Mouse (Mus musculus): ENCODE measurements at regions not wholly inside any gene's neighbourhood (a gene's known extent, or its start where the extent isn't known, plus 50 kb on each side); places are given as distances from the start of the nearest gene placed in this dataset.
A peak's percentile ranks its signal among the peaks of the same experiment; 100 is the strongest.
"Not testable (repeated sequence)": the region's sequence is repeated elsewhere in the genome, so short reads cannot be mapped to it uniquely, and the experiment has no call there.

DNA sequence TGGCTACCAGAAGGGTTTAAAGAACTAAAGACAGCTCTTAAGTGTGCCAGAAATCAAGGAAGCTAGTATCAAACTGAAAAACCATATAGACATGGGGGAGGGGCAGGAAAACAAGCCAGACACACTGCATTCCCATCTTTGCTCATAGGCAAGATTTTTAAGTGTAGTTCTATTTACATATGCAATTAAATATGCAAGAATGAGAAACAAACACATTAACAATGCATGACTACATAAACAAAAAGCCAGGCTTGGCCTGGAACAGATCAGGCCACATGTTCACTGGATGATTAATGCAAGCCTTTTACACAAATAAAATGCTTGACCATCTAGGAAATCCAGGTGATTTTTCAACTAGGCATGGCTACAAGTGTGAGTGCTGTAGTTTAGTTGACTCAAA is 798.0 kb downstream of the Cypt12 start:
- Histone ChIP-seq H3K4me3 (no peak overlapping the region), H3K27me3 (no peaks in the 10 kb centered on the region), H3K27ac (no peak overlapping the region), H3K9me3 (replicated peaks) (no peaks in the 10 kb centered on the region), H3K9ac (no peak overlapping the region), H3K36me3 (no peaks in the 10 kb centered on the region), H3K4me2 (no peak overlapping the region), H3K4me1 (replicated peaks) (no peaks in the 10 kb centered on the region)
- no peak for ATAC-seq (replicated peaks; ENCODE audit: insufficient number of reproducible peaks, insufficient read depth, low FRiP score, low read depth)

DNA sequence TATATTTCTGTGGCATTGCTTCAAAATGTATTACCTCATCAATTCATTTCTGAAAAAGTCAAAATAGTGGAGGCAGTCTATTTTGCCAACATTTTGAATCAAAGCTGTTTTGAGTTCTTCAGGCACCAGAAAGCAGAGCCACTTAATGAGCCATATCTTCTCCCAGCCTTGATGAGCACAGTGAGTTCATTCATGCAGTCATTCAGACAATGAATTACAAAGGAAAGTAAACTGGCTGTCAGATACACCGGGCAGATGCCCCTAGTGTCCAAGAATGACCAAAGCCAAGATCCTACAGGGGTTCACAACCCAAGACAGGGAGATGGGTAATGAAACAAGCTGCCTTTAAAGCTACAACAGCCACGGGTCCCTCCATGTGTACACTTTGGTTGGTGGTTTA is 798.7 kb downstream of the Cypt12 start:
- no peak overlapping the region for H3K4me3 ChIP-seq
- no peaks in the 10 kb centered on the region for H3K36me3 ChIP-seq
- no peaks in the 10 kb centered on the region for H3K27me3 ChIP-seq
- WGBS = 70% methylated on average over 2 of the region's 2 CpGs
- H3K9me3 ChIP-seq (replicated peaks) = no peaks in the 10 kb centered on the region
- no peak overlapping the region for H3K27ac ChIP-seq
- H3K4me1 ChIP-seq (replicated peaks) = no peaks in the 10 kb centered on the region
- no peak for ATAC-seq (replicated peaks; ENCODE audit: insufficient number of reproducible peaks, insufficient read depth, low FRiP score, low read depth)
- no peak overlapping the region for H3K4me2 ChIP-seq
- H3K9ac ChIP-seq = no peak overlapping the region

DNA sequence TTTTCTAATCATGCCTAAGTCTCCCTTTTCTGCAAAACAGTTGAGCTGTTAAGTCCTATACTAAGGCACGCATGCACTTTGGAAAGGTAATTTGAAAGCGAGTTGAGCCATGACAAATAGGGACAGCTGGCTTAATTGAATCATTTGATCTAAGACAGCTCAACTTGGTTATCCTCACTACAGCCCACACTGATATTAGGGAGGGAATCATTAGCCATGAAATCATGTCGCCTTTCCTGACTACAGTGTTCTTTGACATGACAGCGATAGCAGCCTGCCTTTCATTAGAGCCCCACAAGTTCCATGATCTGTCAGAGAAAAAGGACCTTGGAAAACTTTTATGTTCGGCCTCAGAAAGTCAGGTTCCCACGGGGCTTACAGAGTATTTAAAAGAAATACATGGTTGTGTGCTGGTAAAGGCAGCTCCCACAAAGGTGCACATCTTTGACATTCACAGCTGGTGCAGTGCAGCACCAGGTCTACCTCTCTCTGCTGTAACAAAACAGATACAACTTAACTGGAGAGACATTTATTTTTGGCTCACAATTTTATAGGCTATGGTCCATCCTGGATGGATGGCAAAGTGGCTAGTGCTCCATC is 803.5 kb downstream of the Cypt12 start:
- no peak for ATAC-seq (replicated peaks; ENCODE audit: insufficient number of reproducible peaks, insufficient read depth, low FRiP score, low read depth)
- H3K9ac ChIP-seq = no peak overlapping the region
- H3K27me3 ChIP-seq = no peaks in the 10 kb centered on the region
- no peaks in the 10 kb centered on the region for H3K36me3 ChIP-seq
- no peak overlapping the region for H3K27ac ChIP-seq
- WGBS = 79% methylated on average over 6 of the region's 6 CpGs
- H3K4me2 ChIP-seq = no peak overlapping the region
- no peaks in the 10 kb centered on the region for H3K9me3 ChIP-seq (replicated peaks)
- H3K4me1 ChIP-seq (replicated peaks) = no peaks in the 10 kb centered on the region
- H3K4me3 ChIP-seq = no peak overlapping the region

DNA sequence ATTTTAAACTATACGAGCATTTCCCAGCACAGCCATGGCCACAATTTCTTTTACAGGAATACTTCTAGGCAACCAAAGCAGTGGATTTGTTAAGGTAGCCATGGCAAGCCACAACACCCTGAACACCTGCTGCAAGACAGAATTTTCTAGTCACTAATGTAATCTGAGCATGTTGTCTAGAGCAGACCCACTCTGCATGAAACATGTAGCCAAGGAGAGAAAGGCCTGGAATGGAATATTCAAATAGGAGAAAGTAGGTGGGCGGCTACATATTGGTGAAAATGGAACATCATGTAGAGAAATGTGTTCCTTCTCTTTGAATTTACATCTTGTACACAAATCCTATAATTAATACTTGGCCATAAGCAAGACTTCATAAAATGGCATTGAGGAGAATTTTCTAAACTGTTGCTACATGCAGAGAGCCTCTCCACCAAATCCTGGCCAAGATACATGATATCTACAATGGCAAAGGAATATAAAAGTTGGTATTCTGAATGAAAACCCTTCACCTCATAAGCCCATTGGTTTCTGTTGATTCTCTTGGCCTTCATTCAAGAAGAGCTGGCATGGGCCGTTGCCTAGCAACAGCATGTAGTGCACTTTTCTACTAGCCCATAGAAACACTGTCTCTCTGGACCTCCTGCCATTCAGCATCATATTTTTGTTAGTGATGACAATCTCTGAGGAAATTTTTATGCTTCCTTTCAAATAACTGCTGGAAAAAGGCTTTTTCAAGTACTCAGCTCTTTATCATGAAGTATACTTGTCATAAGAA is 816.3 kb downstream of the Cypt12 start:
- H3K36me3 ChIP-seq = no peaks in the 10 kb centered on the region
- no peak overlapping the region for H3K27ac ChIP-seq
- no peak overlapping the region for H3K4me3 ChIP-seq
- no peaks in the 10 kb centered on the region for H3K4me1 ChIP-seq (replicated peaks)
- ATAC-seq (replicated peaks; ENCODE audit: insufficient number of reproducible peaks, insufficient read depth, low FRiP score, low read depth) = no peak
- no peak overlapping the region for H3K4me2 ChIP-seq
- H3K9me3 ChIP-seq (replicated peaks) = no peaks in the 10 kb centered on the region
- 71% methylated on average over 3 of the region's 3 CpGs for WGBS
- no peaks in the 10 kb centered on the region for H3K27me3 ChIP-seq
- no peak overlapping the region for H3K9ac ChIP-seq

DNA sequence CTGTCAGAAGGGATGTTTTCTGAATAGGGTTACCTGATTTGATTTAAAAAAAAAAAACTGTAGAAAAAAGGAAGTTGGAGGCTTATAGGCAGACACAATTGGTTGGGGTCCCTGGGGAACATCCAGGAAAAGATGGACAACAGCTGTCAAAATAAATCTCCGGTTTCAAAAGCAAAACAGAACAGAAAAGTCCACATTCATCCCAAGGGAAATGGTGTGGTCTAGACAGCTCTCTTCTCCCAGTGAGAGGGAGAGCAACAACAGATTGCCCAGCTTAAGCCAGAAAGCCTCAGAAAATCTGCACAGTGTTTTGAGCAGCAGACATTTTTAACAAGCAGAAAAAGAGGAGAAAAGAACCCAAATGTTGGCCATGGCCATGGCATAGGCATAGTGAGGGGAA is 830.3 kb downstream of the Cypt12 start:
- no peak overlapping the region for H3K27ac ChIP-seq
- 39% methylated on average over 1 of the region's 1 CpGs for WGBS
- no peak for ATAC-seq (replicated peaks; ENCODE audit: insufficient number of reproducible peaks, insufficient read depth, low FRiP score, low read depth)
- no peak overlapping the region for H3K4me2 ChIP-seq
- no peak overlapping the region for H3K9ac ChIP-seq
- no peaks in the 10 kb centered on the region for H3K4me1 ChIP-seq (replicated peaks)
- H3K9me3 ChIP-seq (replicated peaks) = no peaks in the 10 kb centered on the region
- no peaks in the 10 kb centered on the region for H3K36me3 ChIP-seq
- H3K27me3 ChIP-seq = no peaks in the 10 kb centered on the region
- H3K4me3 ChIP-seq = no peak overlapping the region

DNA sequence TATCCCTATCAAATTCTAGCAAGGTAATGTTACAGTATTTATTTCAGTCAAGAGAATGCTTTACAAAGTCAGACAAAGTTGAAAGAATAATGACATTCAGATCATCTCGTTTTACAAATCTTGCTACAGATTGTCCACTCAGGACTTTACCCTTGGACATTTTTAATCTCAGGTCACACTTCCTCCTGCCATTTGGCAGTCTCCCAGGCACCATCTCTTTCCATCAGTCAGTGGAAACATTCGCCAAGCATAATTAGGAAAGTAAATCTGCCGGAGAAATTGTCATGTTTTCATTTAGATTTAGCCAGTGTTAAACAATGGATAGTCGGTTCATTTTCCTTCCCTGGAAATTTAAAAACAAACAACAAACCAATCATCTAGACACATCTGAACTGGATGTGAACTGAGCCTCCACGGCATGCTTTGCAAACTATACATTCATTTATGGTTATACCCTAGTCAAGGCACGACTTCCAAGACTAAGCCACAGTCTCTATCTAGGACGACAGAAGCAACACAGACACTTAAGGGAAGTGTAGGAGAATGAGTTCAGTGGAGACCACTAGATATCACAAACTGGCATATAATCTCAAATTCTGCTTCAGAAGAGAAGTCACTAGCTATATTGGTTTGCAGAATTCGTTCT is 839.4 kb downstream of the Cypt12 start:
- Histone ChIP-seq H3K4me2 (no peak overlapping the region), H3K9me3 (replicated peaks) (no peaks in the 10 kb centered on the region), H3K27ac (0 out of 2 replicates have a peak overlapping the region, but pooled peaks have one; percentile 15), H3K4me3 (no peak overlapping the region), H3K27me3 (no peaks in the 10 kb centered on the region), H3K4me1 (replicated peaks) (no peaks in the 10 kb centered on the region), H3K9ac (no peak overlapping the region), H3K36me3 (no peaks in the 10 kb centered on the region)
- ATAC-seq (replicated peaks; ENCODE audit: insufficient number of reproducible peaks, insufficient read depth, low FRiP score, low read depth) = no peak
- 46% methylated on average over 8 of the region's 8 CpGs for WGBS

DNA sequence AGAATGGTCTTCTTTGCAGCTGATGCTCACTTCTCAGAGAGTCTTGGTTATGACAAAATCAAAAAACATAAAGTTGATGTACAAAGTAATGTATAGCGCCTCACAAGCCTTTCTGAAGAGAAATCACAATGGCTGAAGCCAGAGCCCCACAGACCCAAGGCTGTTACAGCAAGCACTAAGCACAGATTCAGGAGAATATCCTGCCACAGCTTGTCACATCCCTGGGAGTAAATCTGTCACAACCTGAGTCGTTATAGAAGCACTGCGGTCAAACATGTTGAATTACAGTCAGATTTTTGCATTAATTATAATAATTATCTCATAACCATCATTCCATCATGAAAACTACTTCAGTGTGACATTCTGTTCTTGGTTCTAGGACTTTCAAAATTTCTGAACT is 825.7 kb downstream of the 1700064H15Rik start:
- H3K9ac ChIP-seq = no peak overlapping the region
- 74% methylated on average over 3 of the region's 3 CpGs for WGBS
- H3K4me3 ChIP-seq = no peak overlapping the region
- H3K36me3 ChIP-seq = no peaks in the 10 kb centered on the region
- no peak for ATAC-seq (replicated peaks; ENCODE audit: insufficient number of reproducible peaks, insufficient read depth, low FRiP score, low read depth)
- H3K27me3 ChIP-seq = no peaks in the 10 kb centered on the region
- H3K4me1 ChIP-seq (replicated peaks) = no peaks in the 10 kb centered on the region
- no peak overlapping the region for H3K27ac ChIP-seq
- H3K4me2 ChIP-seq = no peak overlapping the region
- no peaks in the 10 kb centered on the region for H3K9me3 ChIP-seq (replicated peaks)

DNA sequence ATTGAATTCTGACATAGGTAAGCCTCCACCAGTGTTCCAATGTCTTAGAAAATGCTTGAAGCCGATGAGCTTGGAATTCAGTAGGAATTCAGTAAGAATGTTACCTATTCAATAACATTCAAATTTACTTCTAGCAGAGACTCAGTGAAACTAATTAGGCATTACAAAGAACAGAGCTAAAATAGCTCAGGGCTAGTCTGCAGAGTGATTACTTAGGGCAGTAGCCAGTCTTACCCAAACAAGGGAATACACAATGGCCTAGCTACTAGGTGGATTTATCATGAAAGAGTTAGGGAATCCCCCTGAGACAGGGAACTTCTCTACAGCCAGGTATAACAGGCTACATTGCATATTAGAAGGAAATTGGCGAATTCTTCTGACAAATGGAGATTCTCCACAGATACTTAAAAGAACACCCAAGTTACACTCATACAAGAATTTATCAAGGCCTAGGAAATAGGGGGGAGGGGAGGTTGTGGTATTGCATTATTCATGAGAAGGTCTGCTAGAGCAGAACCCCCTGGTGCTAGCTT is 799.6 kb downstream of the 1700064H15Rik start:
- not testable (repeated sequence) for H3K4me3 ChIP-seq; ATAC-seq (replicated peaks; ENCODE audit: insufficient number of reproducible peaks, insufficient read depth, low FRiP score, low read depth); H3K36me3 ChIP-seq; H3K4me1 ChIP-seq (replicated peaks); H3K27ac ChIP-seq; H3K9me3 ChIP-seq (replicated peaks); H3K9ac ChIP-seq; H3K27me3 ChIP-seq; H3K4me2 ChIP-seq
- WGBS = 41% methylated on average over 2 of the region's 2 CpGs

DNA sequence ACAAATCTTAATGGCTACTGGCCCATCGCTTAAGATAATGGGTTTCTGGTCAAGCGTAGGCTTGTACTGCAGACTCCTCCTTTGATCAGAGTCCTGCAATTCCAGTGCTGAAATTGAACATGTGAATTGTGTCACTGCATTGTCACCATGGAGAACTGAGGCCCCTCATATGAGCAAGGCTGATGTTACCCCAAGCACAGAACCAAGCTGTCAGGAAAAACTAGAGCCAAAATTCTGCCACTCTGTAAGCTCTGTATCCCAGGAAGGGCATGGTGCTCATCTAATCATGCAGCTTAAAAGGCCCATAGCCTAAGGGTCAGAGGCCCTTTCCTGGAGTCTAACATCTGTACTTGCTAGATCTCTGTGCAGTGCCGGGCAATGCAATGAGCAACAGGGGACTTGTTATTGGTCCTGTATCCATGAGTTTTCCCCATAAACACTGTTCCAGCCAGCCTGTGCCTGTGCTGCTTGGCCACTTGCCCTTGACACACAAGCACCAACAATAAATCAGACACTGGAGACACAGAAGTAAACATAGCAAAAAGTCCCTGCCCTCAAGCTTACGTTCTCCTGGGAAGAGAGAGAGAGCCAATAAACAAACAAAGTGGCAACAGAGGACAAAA is 760.2 kb downstream of the 1700064H15Rik start:
- WGBS = 65% methylated on average over 4 of the region's 4 CpGs
- ATAC-seq (replicated peaks; ENCODE audit: insufficient number of reproducible peaks, insufficient read depth, low FRiP score, low read depth) = no peak
- H3K27ac ChIP-seq = no peak overlapping the region

DNA sequence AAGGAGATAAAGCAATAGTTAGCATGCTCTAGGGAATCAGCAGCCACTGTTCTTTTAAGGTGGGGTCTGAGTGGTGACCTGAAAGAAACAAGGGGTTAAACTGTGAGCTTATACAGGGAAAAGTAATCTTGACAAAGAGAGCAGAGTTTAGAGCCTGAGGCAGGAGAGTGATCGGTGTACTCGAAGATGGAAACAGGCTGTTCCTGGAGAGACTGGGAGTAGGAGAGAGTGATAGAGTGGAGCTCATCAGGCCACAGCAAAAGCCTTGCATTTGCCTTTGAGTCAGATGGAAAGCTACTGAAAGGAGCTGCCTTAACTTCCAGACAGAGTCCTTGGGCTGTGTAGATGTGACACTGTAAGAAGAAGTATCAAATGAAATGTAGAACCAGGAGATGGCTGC is 759.7 kb downstream of the 1700064H15Rik start:
- H3K4me3 ChIP-seq = no peak overlapping the region
- no peak for ATAC-seq (replicated peaks; ENCODE audit: insufficient number of reproducible peaks, insufficient read depth, low FRiP score, low read depth)
- H3K27ac ChIP-seq = no peak overlapping the region
- H3K27me3 ChIP-seq = no peaks in the 10 kb centered on the region
- no peaks in the 10 kb centered on the region for H3K36me3 ChIP-seq
- no peaks in the 10 kb centered on the region for H3K9me3 ChIP-seq (replicated peaks)
- H3K9ac ChIP-seq = no peak overlapping the region
- no peak overlapping the region for H3K4me2 ChIP-seq
- WGBS = 55% methylated on average over 2 of the region's 2 CpGs
- H3K4me1 ChIP-seq (replicated peaks) = no peaks in the 10 kb centered on the region

More for the DNA sequence above, 760.2 kb downstream of the 1700064H15Rik start:
- Histone ChIP-seq H3K9ac (no peak overlapping the region), H3K36me3 (no peaks in the 10 kb centered on the region), H3K4me2 (no peak overlapping the region), H3K9me3 (replicated peaks) (no peaks in the 10 kb centered on the region), H3K27me3 (no peaks in the 10 kb centered on the region), H3K4me1 (replicated peaks) (no peaks in the 10 kb centered on the region), H3K4me3 (no peak overlapping the region)

DNA sequence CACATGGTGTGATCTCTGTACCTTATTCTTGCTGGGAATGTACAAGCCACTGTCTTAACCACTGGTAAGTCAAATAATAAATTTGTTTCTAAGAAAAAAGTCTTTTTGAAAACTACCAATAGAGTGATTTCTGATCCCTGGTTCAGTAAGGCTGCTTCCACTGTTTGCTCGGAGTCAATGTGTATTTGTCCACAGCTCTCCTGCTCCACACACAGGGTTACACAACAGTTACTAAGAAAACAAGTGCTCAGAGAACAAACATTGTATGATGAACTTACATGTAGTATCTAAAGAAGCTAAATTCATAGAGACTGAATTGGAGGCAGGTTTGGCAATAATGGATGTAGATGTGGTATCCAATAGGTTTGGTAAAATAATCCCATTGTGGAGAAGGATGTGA is 751.4 kb downstream of the 1700064H15Rik start:
- no peak for ATAC-seq (replicated peaks; ENCODE audit: insufficient number of reproducible peaks, insufficient read depth, low FRiP score, low read depth)
- Histone ChIP-seq H3K27ac (no peak overlapping the region), H3K9me3 (replicated peaks) (no peaks in the 10 kb centered on the region), H3K4me1 (replicated peaks) (no peaks in the 10 kb centered on the region), H3K36me3 (no peaks in the 10 kb centered on the region), H3K9ac (no peak overlapping the region), H3K4me3 (no peak overlapping the region), H3K27me3 (no peaks in the 10 kb centered on the region), H3K4me2 (no peak overlapping the region)
- WGBS = 76% methylated on average over 1 of the region's 1 CpGs

Measured in heart, embryonic 15.5 days (tissue).